Mouse (Mus musculus): ENCODE results near the gene Vmn1r160. TPM values are rescaled to one million over a fixed set of nuclear protein-coding genes. Genes with fewer than 3 reads are reported as not detected.
"Not testable (repeated sequence)": the region's sequence is repeated elsewhere in the genome, so short reads cannot be mapped to it uniquely, and the experiment has no call there.

Gene Vmn1r160
- total RNA-seq (2021) = not detected

DNA sequence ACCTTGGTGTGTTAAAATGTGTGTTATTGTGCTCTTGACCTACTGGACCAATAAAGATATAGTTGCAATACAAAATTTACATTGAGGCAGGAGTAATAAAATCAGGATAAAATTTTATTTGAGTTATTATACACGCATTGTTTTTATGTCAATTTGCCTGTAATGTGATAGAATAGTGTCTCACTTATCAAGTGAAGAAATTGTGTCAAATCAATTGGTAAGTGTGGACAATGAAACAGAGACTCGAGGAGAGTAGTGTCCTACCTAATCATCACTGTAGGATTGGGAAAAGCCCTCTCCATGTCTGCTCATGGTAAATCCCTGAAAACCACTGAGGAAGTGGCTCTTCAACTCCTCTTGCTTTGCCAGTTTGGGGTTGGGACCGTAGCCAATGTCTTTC is at the start of gene Vmn1r160:
Gene Vmn1r160 (plus strand): TSS at position 301 of the 400 bp plus-strand sequence.
- not testable (repeated sequence) for DNase-seq

- DNase-seq = not testable (repeated sequence)
Observed at GRCm38 (mm10) chr7:22843505-22843904, 27.5 kb upstream of the Vmn1r160 start, which contains the start of gene Vmn1r159. Gene Vmn1r159, minus strand, starts transcription at chr7:22843605.

Other genes with a start within 250 kb of the Vmn1r160 start
- gene Vmn1r155, start 213.2 kb upstream of the Vmn1r160 start, total RNA-seq (2021) = not detected
- not detected for gene Gm8693, start 178.9 kb upstream of the Vmn1r160 start, total RNA-seq (2021)
- gene Gm4567, start 151.5 kb upstream of the Vmn1r160 start, total RNA-seq (2021) = not detected
- not detected for gene Vmn1r157, start 109.5 kb upstream of the Vmn1r160 start, total RNA-seq (2021)
- gene Vmn1r158, start 80.4 kb upstream of the Vmn1r160 start, total RNA-seq (2021) = not detected
- not detected for gene Vmn1r159, start 27.6 kb upstream of the Vmn1r160 start, total RNA-seq (2021)
- not detected for gene Gm4214, start 113.4 kb downstream of the Vmn1r160 start, total RNA-seq (2021)
- gene Gm4216, start 148.7 kb downstream of the Vmn1r160 start, total RNA-seq (2021) = not detected
- not detected for gene Vmn1r163, start 184.3 kb downstream of the Vmn1r160 start, total RNA-seq (2021)
- not detected for gene Gm8720, start 196.2 kb downstream of the Vmn1r160 start, total RNA-seq (2021)